Mouse (Mus musculus): ENCODE data around the gene Tmem223. TPM values are rescaled to one million over a fixed set of nuclear protein-coding genes. Genes with fewer than 3 reads are reported as not detected.

Tmem223 gene
- polyA plus RNA-seq, 1 experiment from 2014 or later: 205 TPM

DNA sequence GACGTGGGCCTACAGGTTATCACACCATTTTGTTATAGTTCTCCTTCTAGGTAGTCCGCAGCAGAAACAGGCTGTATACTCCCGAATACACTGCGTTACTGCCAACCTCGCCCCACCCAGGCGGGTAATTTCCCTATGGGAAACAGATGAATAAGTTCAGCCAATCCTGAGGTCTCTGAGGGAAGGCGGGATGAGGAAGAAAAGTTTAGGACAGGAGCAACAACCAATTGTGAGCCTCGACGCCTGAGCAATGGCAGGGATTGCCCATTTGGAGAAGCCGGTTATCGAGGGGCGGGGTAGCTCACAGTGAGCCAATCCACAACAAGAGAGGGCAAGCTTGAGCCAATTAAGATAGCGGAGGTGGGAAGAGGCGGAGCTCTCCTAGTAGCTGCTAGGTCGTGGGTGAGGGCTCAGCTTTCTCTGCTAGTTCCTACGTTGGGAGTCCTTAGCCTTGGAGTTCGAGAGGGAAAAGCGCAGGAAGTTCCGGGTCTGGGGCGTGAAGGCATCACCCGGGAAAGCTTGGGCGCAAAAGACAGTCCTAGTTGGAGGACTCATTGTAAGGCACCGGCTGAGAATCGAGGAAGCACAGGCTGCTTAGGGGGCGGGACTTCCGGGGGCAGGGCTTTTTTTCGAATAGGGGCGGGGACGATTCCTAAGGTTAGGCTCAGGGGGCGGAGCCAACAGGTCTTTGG lies 31.5 kb downstream of the Tmem223 start, which contains the start of gene Zbtb3:
Zbtb3 (plus strand) TSS at position 426 of the 692 bp plus-strand sequence.
- peak; percentile 96 for DNase-seq (ENCODE audit: low spot score)

DNA sequence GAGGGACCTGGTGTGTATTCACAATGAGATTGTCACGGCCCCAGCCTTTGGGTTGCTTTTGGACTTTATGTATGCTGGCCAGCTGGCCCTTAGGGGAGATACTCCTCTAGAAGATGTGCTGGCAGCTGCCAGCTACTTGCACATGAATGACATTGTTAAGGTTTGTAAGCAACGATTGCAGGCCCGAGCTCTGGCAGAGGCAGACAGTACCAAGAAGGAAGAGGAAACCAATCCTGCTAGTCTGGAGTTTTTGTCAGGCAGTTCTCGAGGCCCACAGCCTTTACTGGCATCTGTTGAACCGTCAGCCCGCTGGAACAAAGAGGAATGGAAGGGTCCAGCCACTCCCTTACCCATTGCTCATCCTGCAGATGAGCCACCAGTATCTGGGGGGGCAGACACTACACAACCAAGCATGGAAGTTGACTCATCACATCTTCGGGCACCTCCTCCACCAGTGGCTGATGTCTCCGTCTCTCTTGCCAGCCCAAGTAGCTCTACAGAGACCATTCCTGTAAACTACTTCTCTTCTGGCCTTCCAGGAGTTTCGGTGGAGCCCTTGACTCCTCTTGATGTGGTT lies 32.5 kb downstream of the Tmem223 start:
- no peak for DNase-seq (ENCODE audit: low spot score)

- DNase-seq (ENCODE audit: low spot score): no peak
Measured at GRCm38 (mm10) chr19:8803879-8804660, 33.3 kb downstream of the Tmem223 start.

GRCm38 (mm10) chr19:8806810-8807209 lies 36.0 kb downstream of the Tmem223 start:
- no peak for DNase-seq (ENCODE audit: low spot score)

DNA sequence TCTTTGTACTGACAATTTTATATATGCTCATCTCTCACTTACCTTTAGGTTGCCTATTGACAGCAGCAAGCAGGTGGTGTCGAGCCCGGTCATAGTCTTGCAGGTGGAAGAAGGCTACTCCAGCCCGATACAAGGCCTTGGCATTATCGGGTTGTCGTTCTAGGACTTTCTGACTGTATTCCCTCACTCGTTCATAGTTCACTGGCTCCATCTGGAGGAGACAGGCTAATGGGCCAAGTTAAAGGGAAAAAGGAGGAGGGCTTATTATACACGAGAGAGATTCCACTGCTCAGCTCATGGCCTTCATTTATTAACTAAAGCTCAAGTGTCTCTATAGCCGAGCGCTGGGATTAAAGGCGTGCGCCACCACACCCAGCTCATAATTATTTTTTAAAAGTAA lies 45.0 kb downstream of the Tmem223 start:
- DNase-seq (ENCODE audit: low spot score): no peak

DNA sequence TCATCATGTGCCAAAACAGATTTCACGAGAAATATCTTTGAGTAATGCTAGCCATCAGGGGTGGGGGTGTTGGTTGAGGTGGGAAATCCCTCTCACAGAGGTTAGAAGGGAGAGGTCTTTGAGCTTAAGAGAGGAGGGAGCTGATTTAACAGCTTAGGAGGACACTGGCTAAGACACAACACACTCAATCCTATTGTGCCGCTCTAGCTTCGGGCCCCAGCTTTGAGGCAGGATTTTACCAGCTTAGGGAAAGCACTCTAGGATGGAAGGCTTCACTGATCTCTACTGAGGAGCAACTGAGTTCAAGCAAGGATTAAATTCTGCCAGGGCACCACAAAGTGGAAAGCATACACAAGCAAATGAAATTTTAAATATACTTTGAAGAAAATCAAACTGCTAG lies 46.2 kb downstream of the Tmem223 start:
- no peak for DNase-seq (ENCODE audit: low spot score)

- DNase-seq (ENCODE audit: low spot score): peak; percentile 18
Measured at GRCm38 (mm10) chr19:8818301-8818798, 47.6 kb downstream of the Tmem223 start.

DNA sequence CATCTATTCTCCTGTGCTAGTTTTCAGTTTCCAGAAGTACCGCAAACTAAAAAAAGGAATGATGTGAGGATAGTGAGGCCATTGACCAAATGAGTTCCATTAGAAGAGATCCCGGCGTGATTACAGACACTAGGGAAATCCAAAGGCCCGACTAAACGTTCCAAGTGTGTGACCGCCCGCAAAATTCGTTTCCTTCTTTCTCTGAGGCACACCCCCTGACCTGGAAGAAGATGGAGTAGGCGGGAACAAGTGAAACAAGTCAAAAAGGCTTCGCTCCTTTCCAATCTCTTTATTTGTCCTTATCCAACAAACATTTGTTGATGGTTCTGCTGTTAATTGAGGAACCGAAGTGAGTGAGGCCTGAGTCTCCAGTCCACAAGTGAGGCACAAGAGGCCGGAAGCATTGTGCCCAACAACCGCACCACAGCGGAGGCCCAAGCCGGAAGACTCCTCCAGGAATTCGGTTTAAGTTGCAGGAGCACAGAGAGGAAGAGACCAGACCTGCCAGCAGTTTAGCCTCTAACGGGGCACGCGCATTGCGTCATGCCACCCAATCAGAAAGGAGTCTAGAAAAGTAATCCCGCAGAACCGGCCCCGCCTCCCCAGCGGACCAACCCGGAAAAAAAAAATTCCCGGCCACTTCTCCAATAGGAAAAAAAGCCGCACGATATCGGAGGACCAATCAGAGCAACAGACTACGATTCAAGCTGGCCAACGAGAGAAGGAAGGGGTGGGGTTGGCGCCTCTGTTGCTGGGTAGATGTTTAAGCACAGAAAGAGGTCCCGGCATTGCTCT lies 48.2 kb downstream of the Tmem223 start, which contains the start of gene Ttc9c:
Ttc9c (minus strand) TSS at position 533 of the 795 bp plus-strand sequence.
- peak; percentile 97 for DNase-seq (ENCODE audit: low spot score)

DNA sequence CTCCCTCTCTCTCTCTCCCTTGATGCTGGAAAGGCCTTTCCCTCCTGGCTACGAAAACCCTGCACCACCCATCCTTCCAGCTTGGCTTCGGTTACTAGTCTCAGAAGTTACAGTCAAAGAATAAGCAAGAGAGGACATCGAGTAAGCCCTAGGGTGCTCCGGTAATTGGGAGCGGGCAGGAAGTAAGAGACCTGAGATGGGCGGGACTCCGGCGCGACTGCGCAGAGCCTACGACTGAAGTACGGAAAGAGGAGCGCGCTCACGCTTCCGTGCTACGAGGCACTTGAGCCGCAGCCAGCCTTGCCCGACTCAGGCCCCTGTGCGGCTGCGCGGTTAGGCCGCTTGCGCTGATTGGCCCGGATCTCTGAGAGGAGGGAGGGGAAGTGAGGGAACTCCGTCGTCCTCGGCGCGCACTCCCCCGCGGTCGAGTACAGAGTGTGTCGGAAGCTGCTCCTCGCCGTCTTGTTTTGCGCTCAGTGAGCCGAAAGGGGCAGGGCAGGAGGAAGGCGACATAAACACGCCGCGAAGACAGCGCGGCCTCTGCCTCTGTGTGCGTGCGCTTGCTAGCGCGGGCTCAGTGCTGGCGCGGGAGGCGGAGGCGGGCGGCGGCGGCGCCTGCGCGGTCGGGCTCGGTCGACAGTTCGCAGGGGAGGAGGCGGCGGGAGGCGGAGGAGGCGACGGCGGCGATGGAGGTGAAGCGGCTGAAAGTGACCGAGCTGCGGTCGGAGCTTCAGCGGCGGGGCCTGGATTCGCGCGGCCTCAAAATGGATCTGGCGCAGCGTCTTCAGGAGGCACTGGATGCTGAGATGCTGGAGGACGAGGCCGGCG lies 49.0 kb downstream of the Tmem223 start, which contains the start of gene Hnrnpul2:
Hnrnpul2 (plus strand) TSS at position 415 of the 828 bp plus-strand sequence.
- peak; percentile 100 for DNase-seq (ENCODE audit: low spot score)

GRCm38 (mm10) chr19:8820424-8820956 lies 49.7 kb downstream of the Tmem223 start:
- no peak for DNase-seq (ENCODE audit: low spot score)

GRCm38 (mm10) chr19:8821146-8821545 lies 50.4 kb downstream of the Tmem223 start:
- DNase-seq (ENCODE audit: low spot score): no peak

Small RNAs within 50 kb of the gene (microRNA-seq; reads per million reads assigned to microRNA genes)
- 1.7 reads per million for gene Mir6992 (ENCODE audit: borderline number of aligned reads)

Other genes with a start within 250 kb of the Tmem223 start
- 0.04 and 0.22 TPM in 2 replicates for gene Slc22a8, start 179.7 kb upstream of the Tmem223 start, polyA plus RNA-seq (2015; fragmentation: Nextera tagmentation; extraction: Ambion mirVana)
- gene Slc22a6, start 153.0 kb upstream of the Tmem223 start, polyA plus RNA-seq (2015; fragmentation: Nextera tagmentation; extraction: Ambion mirVana): not detected in 2 replicates
- 0.04 and 0.05 TPM in 2 replicates for gene Chrm1, start 107.2 kb upstream of the Tmem223 start, polyA plus RNA-seq (2015; fragmentation: Nextera tagmentation; extraction: Ambion mirVana)
- 122 and 131 TPM in 2 replicates for gene Slc3a2, start 47.6 kb upstream of the Tmem223 start, polyA plus RNA-seq (2015; fragmentation: Nextera tagmentation; extraction: Ambion mirVana)
- gene Wdr74, start 35.2 kb upstream of the Tmem223 start, polyA plus RNA-seq (2015; fragmentation: Nextera tagmentation; extraction: Ambion mirVana): 101 and 103 TPM in 2 replicates
- gene 1700092M07Rik, start 30.3 kb upstream of the Tmem223 start, polyA plus RNA-seq (2015; fragmentation: Nextera tagmentation; extraction: Ambion mirVana): 0.79 and 0.84 TPM in 2 replicates
- 108 and 114 TPM in 2 replicates for gene Stx5a, start 29.6 kb upstream of the Tmem223 start, polyA plus RNA-seq (2015; fragmentation: Nextera tagmentation; extraction: Ambion mirVana)
- 182 and 200 TPM in 2 replicates for gene Nxf1, start 13.9 kb upstream of the Tmem223 start, polyA plus RNA-seq (2015; fragmentation: Nextera tagmentation; extraction: Ambion mirVana)
- gene Tmem179b, start 3.5 kb downstream of the Tmem223 start, polyA plus RNA-seq (2015; fragmentation: Nextera tagmentation; extraction: Ambion mirVana): 154 and 166 TPM in 2 replicates
- gene Taf6l, start 15.4 kb downstream of the Tmem223 start, polyA plus RNA-seq (2015; fragmentation: Nextera tagmentation; extraction: Ambion mirVana): 24.1 and 24.7 TPM in 2 replicates
- 233 and 246 TPM in 2 replicates for gene Polr2g, start 27.6 kb downstream of the Tmem223 start, polyA plus RNA-seq (2015; fragmentation: Nextera tagmentation; extraction: Ambion mirVana)
- gene Zbtb3, start 31.6 kb downstream of the Tmem223 start, polyA plus RNA-seq (2015; fragmentation: Nextera tagmentation; extraction: Ambion mirVana): 2.9 and 3.5 TPM in 2 replicates
- 44.1 and 49.8 TPM in 2 replicates for gene Ttc9c, start 48.3 kb downstream of the Tmem223 start, polyA plus RNA-seq (2015; fragmentation: Nextera tagmentation; extraction: Ambion mirVana)
- gene Hnrnpul2, start 49.0 kb downstream of the Tmem223 start, polyA plus RNA-seq (2015; fragmentation: Nextera tagmentation; extraction: Ambion mirVana): 4.3 and 5.3 TPM in 2 replicates
- gene AC129217.1, start 58.8 kb downstream of the Tmem223 start, polyA plus RNA-seq (2015; fragmentation: Nextera tagmentation; extraction: Ambion mirVana): not detected in 2 replicates
- 54.6 and 63.0 TPM in 2 replicates for gene Bscl2, start 66.5 kb downstream of the Tmem223 start, polyA plus RNA-seq (2015; fragmentation: Nextera tagmentation; extraction: Ambion mirVana)
- gene Gng3, start 68.2 kb downstream of the Tmem223 start, polyA plus RNA-seq (2015; fragmentation: Nextera tagmentation; extraction: Ambion mirVana): 0.36 and 0.66 TPM in 2 replicates
- 0.78 and 1.1 TPM in 2 replicates for gene Lrrn4cl, start 79.8 kb downstream of the Tmem223 start, polyA plus RNA-seq (2015; fragmentation: Nextera tagmentation; extraction: Ambion mirVana)
- 171 and 178 TPM in 2 replicates for gene Ubxn1, start 100.5 kb downstream of the Tmem223 start, polyA plus RNA-seq (2015; fragmentation: Nextera tagmentation; extraction: Ambion mirVana)
- gene Uqcc3, start 109.9 kb downstream of the Tmem223 start, polyA plus RNA-seq (2015; fragmentation: Nextera tagmentation; extraction: Ambion mirVana): 106 and 119 TPM in 2 replicates
- gene Lbhd1, start 112.7 kb downstream of the Tmem223 start, polyA plus RNA-seq (2015; fragmentation: Nextera tagmentation; extraction: Ambion mirVana): 67.6 and 70.2 TPM in 2 replicates
- not detected in 2 replicates for gene Gm49403, start 112.9 kb downstream of the Tmem223 start, polyA plus RNA-seq (2015; fragmentation: Nextera tagmentation; extraction: Ambion mirVana)
- 80.7 and 98.0 TPM in 2 replicates for gene 1810009A15Rik, start 117.9 kb downstream of the Tmem223 start, polyA plus RNA-seq (2015; fragmentation: Nextera tagmentation; extraction: Ambion mirVana)
- gene Gm49416, start 117.9 kb downstream of the Tmem223 start, polyA plus RNA-seq (2015; fragmentation: Nextera tagmentation; extraction: Ambion mirVana): not detected in 2 replicates
- 32.4 and 33.6 TPM in 2 replicates for gene Ints5, start 122.0 kb downstream of the Tmem223 start, polyA plus RNA-seq (2015; fragmentation: Nextera tagmentation; extraction: Ambion mirVana)
- 51.9 and 55.5 TPM in 2 replicates for gene Ganab, start 127.1 kb downstream of the Tmem223 start, polyA plus RNA-seq (2015; fragmentation: Nextera tagmentation; extraction: Ambion mirVana)
- gene B3gat3, start 149.4 kb downstream of the Tmem223 start, polyA plus RNA-seq (2015; fragmentation: Nextera tagmentation; extraction: Ambion mirVana): 28.4 and 29.3 TPM in 2 replicates
- 4.7 TPM in 2 replicates for gene Rom1, start 158.4 kb downstream of the Tmem223 start, polyA plus RNA-seq (2015; fragmentation: Nextera tagmentation; extraction: Ambion mirVana)
- 25.2 and 27.1 TPM in 2 replicates for gene Eml3, start 158.6 kb downstream of the Tmem223 start, polyA plus RNA-seq (2015; fragmentation: Nextera tagmentation; extraction: Ambion mirVana)
- 203 and 214 TPM in 2 replicates for gene Mta2, start 170.9 kb downstream of the Tmem223 start, polyA plus RNA-seq (2015; fragmentation: Nextera tagmentation; extraction: Ambion mirVana)
- gene Tut1, start 182.9 kb downstream of the Tmem223 start, polyA plus RNA-seq (2015; fragmentation: Nextera tagmentation; extraction: Ambion mirVana): 31.2 and 32.4 TPM in 2 replicates
- gene Eef1g, start 196.0 kb downstream of the Tmem223 start, polyA plus RNA-seq (2015; fragmentation: Nextera tagmentation; extraction: Ambion mirVana): 326 and 340 TPM in 2 replicates
- gene Ahnak, start 218.3 kb downstream of the Tmem223 start, polyA plus RNA-seq (2015; fragmentation: Nextera tagmentation; extraction: Ambion mirVana): 20.3 and 22.3 TPM in 2 replicates